Mouse (Mus musculus) midbrain, embryonic 15.5 days (tissue): ENCODE data around the gene Nsmf. TPM values are rescaled to one million over a fixed set of nuclear protein-coding genes. Genes with fewer than 3 reads are reported as not detected.

Experiments used
- microRNA-seq: library from miRNA; unstranded; fragments of <30 nt; microRNA quantifications from one replicate; pipeline ENCODE4, GENCODE M21; 2016
- polyA plus RNA-seq: library from polyadenylated mRNA; unstranded; fragments of >200 nt; fragmentation: Nextera tagmentation; extraction: Ambion mirVana; gene quantifications from 2 replicates; pipeline ENCODE4 v1.2.1, GENCODE M21; 2015

The Nsmf gene
- polyA plus RNA-seq, 1 experiment from 2014 or later: 180 TPM

Small RNA genes within 50 kb of the gene (microRNA-seq; reads per million reads assigned to microRNA genes)
- gene Gm24328: not detected
- not detected for gene Mir7664

Other genes starting within 250 kb of the Nsmf start
- 108 and 117 TPM in 2 replicates for gene Ehmt1, start 134.7 kb upstream of the Nsmf start, polyA plus RNA-seq
- 33.5 and 35.7 TPM in 2 replicates for gene Arrdc1, start 119.1 kb upstream of the Nsmf start, polyA plus RNA-seq
- gene Zmynd19, start 104.6 kb upstream of the Nsmf start, polyA plus RNA-seq: 24.3 and 25.3 TPM in 2 replicates
- gene Dph7, start 92.0 kb upstream of the Nsmf start, polyA plus RNA-seq: 37.7 and 44.8 TPM in 2 replicates
- 139 and 148 TPM in 2 replicates for gene Mrpl41, start 79.3 kb upstream of the Nsmf start, polyA plus RNA-seq
- gene Pnpla7, start 78.3 kb upstream of the Nsmf start, polyA plus RNA-seq: 3.3 and 4.5 TPM in 2 replicates
- gene Entpd8, start 25.9 kb downstream of the Nsmf start, polyA plus RNA-seq: not detected in 2 replicates
- not detected in 2 replicates for gene Noxa1, start 40.8 kb downstream of the Nsmf start, polyA plus RNA-seq
- 15.3 and 18.1 TPM in 2 replicates for gene Nrarp, start 126.4 kb downstream of the Nsmf start, polyA plus RNA-seq
- 1.9 and 2.0 TPM in 2 replicates for gene Tor4a, start 142.5 kb downstream of the Nsmf start, polyA plus RNA-seq
- gene Nelfb, start 157.1 kb downstream of the Nsmf start, polyA plus RNA-seq: 126 and 129 TPM in 2 replicates
- gene Stpg3, start 160.3 kb downstream of the Nsmf start, polyA plus RNA-seq: not detected in 2 replicates
- 0.43 and 0.78 TPM in 2 replicates for gene Fam166a, start 164.4 kb downstream of the Nsmf start, polyA plus RNA-seq
- gene Tubb4b, start 170.3 kb downstream of the Nsmf start, polyA plus RNA-seq: 364 and 396 TPM in 2 replicates
- gene Slc34a3, start 180.0 kb downstream of the Nsmf start, polyA plus RNA-seq: not detected in 2 replicates
- gene Rnf224, start 182.4 kb downstream of the Nsmf start, polyA plus RNA-seq: not detected in 2 replicates
- 148 and 150 TPM in 2 replicates for gene Rnf208, start 187.9 kb downstream of the Nsmf start, polyA plus RNA-seq
- 0.26 and 0.46 TPM in 2 replicates for gene Cysrt1, start 188.1 kb downstream of the Nsmf start, polyA plus RNA-seq
- gene AL732309.1, start 192.5 kb downstream of the Nsmf start, polyA plus RNA-seq: 6.2 and 8.4 TPM in 2 replicates
- 13.8 and 15.4 TPM in 2 replicates for gene Tmem203, start 201.1 kb downstream of the Nsmf start, polyA plus RNA-seq
- 16.7 and 16.9 TPM in 2 replicates for gene Tprn, start 208.3 kb downstream of the Nsmf start, polyA plus RNA-seq
- 186 and 197 TPM in 2 replicates for gene Ssna1, start 218.1 kb downstream of the Nsmf start, polyA plus RNA-seq
- gene Anapc2, start 218.1 kb downstream of the Nsmf start, polyA plus RNA-seq: 153 and 157 TPM in 2 replicates
- not detected in 2 replicates for gene Tmem210, start 233.8 kb downstream of the Nsmf start, polyA plus RNA-seq
- gene Lrrc26, start 235.6 kb downstream of the Nsmf start, polyA plus RNA-seq: 0.14 and 0.23 TPM in 2 replicates